Mouse (Mus musculus): ENCODE results near the gene Prm2. TPM values are rescaled to one million over a fixed set of nuclear protein-coding genes. Genes with fewer than 3 reads are reported as not detected.

Prm2 gene
- total and polyA plus RNA-seq, 2 experiments from 2014 or later: not detected

DNA sequence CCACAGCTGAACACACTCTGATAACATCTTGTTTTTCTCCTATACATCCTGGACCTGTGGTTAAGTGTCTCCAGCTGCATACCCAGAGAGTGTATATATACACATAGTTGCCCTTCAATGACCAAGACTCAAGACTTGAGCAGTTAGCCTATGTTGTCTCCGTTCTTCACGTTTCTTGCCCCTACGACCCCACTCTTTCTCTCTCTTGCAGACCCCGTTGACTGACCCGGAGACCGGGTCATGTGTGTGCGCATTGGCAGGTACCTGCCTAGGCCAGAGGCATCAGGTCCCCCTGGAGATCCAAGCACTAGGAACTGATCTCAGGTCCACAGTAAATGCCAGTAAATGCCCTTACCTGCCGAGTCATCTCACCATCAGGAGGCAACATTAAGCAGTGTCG lies 31.3 kb upstream of the Prm2 start:
- H3K27me3 ChIP-seq (ENCODE audit: insufficient read depth, low read length): no peaks in the 10 kb centered on the region
- TF ChIP-seq CTCF (IDR thresholded peaks at IDR 0.05; ENCODE audit: low read depth): no peak
- WGBS: 93% methylated on average over 9 of the region's 9 CpGs
- no peak overlapping the region for H3K27ac ChIP-seq (ENCODE audit: low read depth, low read length)
- ATAC-seq (no peak), DNase-seq (no peak)
- H3K9ac ChIP-seq: no peak overlapping the region
- H3K36me3 ChIP-seq (ENCODE audit: insufficient read depth): no peaks in the 10 kb centered on the region
- no peaks in the 10 kb centered on the region for H3K4me1 ChIP-seq (ENCODE audit: insufficient read depth)
- H3K4me3 ChIP-seq (ENCODE audit: low read depth, low read length): no peak overlapping the region
- H3K4me2 ChIP-seq (ENCODE audit: low read depth): no peak overlapping the region
- no peaks in the 10 kb centered on the region for H3K9me3 ChIP-seq (ENCODE audit: low read length)

DNA sequence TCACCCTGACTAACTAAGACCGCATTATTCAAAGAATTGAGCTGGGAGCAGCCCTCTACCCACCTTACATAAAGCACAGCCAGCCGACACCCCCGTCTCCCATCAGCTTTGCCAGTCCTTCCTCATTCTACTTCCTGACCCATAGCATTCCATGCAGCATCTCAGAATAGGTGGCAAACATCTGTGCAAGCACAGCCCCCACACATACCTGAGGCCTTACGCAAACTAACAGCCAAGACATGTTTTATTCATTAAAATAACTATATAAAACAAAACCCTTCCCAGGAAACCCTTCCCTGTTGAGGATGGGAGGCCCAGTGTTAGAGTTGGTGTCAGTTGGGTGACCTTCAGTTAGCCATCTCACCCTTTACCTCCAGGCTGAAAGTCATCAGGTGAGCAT lies 29.9 kb upstream of the Prm2 start:
- no peaks in the 10 kb centered on the region for H3K4me1 ChIP-seq (ENCODE audit: insufficient read depth)
- H3K4me2 ChIP-seq (ENCODE audit: low read depth): no peak overlapping the region
- 91% methylated on average over 4 of the region's 4 CpGs for WGBS
- TF ChIP-seq CTCF (IDR thresholded peaks at IDR 0.05; ENCODE audit: low read depth): no peak
- no peak overlapping the region for H3K27ac ChIP-seq (ENCODE audit: low read depth, low read length)
- no peaks in the 10 kb centered on the region for H3K9me3 ChIP-seq (ENCODE audit: low read length)
- DNase-seq (no peak), ATAC-seq (no peak)
- no peak overlapping the region for H3K9ac ChIP-seq
- H3K27me3 ChIP-seq (ENCODE audit: insufficient read depth, low read length): no peaks in the 10 kb centered on the region
- H3K36me3 ChIP-seq (ENCODE audit: insufficient read depth): no peaks in the 10 kb centered on the region
- no peak overlapping the region for H3K4me3 ChIP-seq (ENCODE audit: low read depth, low read length)

DNA sequence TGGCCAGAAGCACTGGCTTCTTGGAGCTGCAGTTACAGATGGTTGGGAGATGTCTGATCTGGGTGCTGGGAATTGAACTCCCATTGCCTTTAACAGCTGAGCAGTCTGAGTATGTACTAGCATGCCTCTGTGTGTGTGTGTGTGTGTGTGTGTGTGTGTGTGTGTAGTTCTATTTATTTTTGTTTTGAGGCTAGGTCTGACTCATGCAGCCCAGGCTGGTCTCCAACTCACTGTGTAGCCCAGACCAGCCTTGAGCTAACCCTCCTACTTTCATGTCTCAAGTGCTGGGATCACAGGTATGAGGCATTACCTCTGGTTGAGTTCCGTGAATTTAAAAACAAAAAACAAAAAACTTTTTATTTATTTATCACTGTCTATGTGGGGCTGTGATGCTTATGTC lies 28.6 kb upstream of the Prm2 start:
- DNase-seq (no peak), ATAC-seq (no peak)
- no peaks in the 10 kb centered on the region for H3K27me3 ChIP-seq (ENCODE audit: insufficient read depth, low read length)
- no peak overlapping the region for H3K9ac ChIP-seq
- no peaks in the 10 kb centered on the region for H3K4me1 ChIP-seq (ENCODE audit: insufficient read depth)
- H3K4me3 ChIP-seq (ENCODE audit: low read depth, low read length): no peak overlapping the region
- no peak for TF ChIP-seq CTCF (IDR thresholded peaks at IDR 0.05; ENCODE audit: low read depth)
- H3K27ac ChIP-seq (ENCODE audit: low read depth, low read length): no peak overlapping the region
- WGBS: 95% methylated on average over 1 of the region's 1 CpGs
- H3K9me3 ChIP-seq (ENCODE audit: low read length): no peaks in the 10 kb centered on the region
- no peak overlapping the region for H3K4me2 ChIP-seq (ENCODE audit: low read depth)
- H3K36me3 ChIP-seq (ENCODE audit: insufficient read depth): no peaks in the 10 kb centered on the region

DNA sequence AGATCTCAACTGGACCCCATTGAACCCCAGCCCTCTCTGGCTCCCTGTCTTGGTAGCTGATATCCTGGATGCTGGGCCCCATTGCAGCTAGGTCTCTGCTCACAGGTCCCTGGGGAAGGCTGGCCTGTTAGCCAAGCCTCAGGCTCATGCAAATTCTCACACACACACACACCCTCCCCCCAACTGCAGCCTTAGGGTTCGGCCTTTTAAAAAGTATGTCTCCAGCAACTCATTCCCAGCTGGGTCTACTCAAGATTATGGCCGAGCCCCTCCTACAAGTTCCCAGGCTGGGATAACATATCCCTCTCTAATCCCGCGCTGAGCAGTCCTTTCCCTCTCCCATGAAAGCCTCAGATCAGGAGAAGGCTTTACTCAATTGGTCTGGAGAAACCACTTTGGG lies 25.5 kb upstream of the Prm2 start:
- ATAC-seq (no peak), DNase-seq (no peak)
- no peak overlapping the region for H3K4me2 ChIP-seq (ENCODE audit: low read depth)
- TF ChIP-seq CTCF (IDR thresholded peaks at IDR 0.05; ENCODE audit: low read depth): no peak
- no peaks in the 10 kb centered on the region for H3K36me3 ChIP-seq (ENCODE audit: insufficient read depth)
- WGBS: 82% methylated on average over 4 of the region's 4 CpGs
- H3K27ac ChIP-seq (ENCODE audit: low read depth, low read length): no peak overlapping the region
- H3K27me3 ChIP-seq (ENCODE audit: insufficient read depth, low read length): no peaks in the 10 kb centered on the region
- no peaks in the 10 kb centered on the region for H3K4me1 ChIP-seq (ENCODE audit: insufficient read depth)
- no peaks in the 10 kb centered on the region for H3K9me3 ChIP-seq (ENCODE audit: low read length)
- H3K9ac ChIP-seq: no peak overlapping the region
- no peak overlapping the region for H3K4me3 ChIP-seq (ENCODE audit: low read depth, low read length)

DNA sequence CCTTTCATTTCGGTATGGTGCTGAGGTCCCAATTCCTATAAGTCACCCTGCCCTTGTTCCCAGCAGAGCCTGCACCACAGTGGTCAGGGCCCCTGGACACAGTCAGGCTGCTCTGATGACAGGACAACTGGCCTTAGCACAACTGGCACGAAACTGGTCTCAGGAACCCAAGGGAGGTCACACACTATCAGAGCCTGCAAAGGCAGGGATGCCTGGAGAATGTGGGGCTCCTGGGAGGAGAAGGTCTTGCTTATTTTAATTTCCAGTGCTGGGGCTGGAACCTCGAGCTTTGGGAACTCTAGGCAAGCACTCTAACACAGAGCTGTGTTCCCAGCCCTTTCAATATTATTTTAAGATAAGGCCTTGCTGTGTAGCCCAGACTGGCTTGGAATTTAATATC lies 24.0 kb upstream of the Prm2 start:
- Histone ChIP-seq H3K4me3 (ENCODE audit: low read depth, low read length) (no peak overlapping the region), H3K27ac (ENCODE audit: low read depth, low read length) (no peak overlapping the region), H3K27me3 (ENCODE audit: insufficient read depth, low read length) (no peaks in the 10 kb centered on the region), H3K9me3 (ENCODE audit: low read length) (no peaks in the 10 kb centered on the region), H3K36me3 (ENCODE audit: insufficient read depth) (no peaks in the 10 kb centered on the region), H3K4me1 (ENCODE audit: insufficient read depth) (no peaks in the 10 kb centered on the region), H3K9ac (no peak overlapping the region), H3K4me2 (ENCODE audit: low read depth) (no peak overlapping the region)
- no peak for DNase-seq
- ATAC-seq: no peak
- no peak for TF ChIP-seq CTCF (IDR thresholded peaks at IDR 0.05; ENCODE audit: low read depth)
- WGBS: 85% methylated on average over 3 of the region's 3 CpGs

DNA sequence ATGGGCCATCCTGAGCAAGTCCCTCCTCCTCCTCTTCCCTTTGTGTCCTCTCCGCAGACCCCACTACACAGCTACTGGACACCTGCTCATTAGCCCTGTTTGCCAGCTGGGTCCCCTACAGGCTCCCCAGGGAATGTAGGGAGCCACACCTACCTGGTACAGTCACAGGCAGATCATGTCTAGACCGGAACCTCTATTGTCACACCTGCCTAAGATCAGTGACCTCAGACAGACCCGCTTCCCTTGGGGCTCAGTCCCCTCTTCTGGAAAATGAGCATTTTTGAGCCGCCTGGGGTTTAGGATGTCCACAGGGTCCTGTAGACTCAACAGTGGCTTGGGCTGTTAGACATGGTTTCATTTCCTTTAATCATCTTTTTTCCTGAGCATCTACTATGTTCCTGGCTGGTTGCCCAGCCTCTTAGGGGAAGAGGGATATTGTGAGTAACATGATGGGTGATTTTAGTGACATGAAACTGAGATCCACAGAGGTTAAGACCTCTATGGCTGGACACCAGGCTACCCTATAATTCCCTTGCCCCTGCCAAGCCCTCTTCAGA lies 22.7 kb upstream of the Prm2 start:
- Histone ChIP-seq H3K4me3 (ENCODE audit: low read depth, low read length) (no peak overlapping the region), H3K36me3 (ENCODE audit: insufficient read depth) (no peaks in the 10 kb centered on the region), H3K4me1 (ENCODE audit: insufficient read depth) (no peaks in the 10 kb centered on the region), H3K4me2 (ENCODE audit: low read depth) (no peak overlapping the region), H3K27ac (ENCODE audit: low read depth, low read length) (no peak overlapping the region), H3K9ac (no peak overlapping the region), H3K9me3 (ENCODE audit: low read length) (no peaks in the 10 kb centered on the region), H3K27me3 (ENCODE audit: insufficient read depth, low read length) (no peaks in the 10 kb centered on the region)
- 76% methylated on average over 4 of the region's 4 CpGs for WGBS
- ATAC-seq: no peak
- TF ChIP-seq CTCF (IDR thresholded peaks at IDR 0.05; ENCODE audit: low read depth): no peak
- DNase-seq: no peak

DNA sequence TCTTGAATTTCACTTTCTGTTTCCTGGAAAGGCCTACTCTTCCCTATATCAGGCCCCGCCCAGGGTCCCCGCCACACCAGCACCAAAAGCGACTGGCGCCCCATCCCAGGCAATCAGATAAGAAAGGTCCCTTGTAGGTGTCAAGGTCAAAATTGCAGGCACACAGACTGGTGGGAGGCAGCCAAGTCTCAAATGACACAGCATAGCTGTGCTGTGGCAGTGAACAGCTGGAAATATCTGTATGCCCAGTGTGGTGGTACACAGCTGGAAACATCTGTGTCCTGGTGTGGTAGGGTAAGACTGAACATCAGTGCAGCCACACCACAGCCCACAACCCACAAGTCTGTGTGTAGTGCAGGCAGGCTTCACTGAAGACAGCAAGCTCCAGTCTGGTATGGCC lies 18.9 kb upstream of the Prm2 start:
- Histone ChIP-seq H3K4me3 (ENCODE audit: low read depth, low read length) (no peak overlapping the region), H3K4me2 (ENCODE audit: low read depth) (no peak overlapping the region), H3K9ac (no peak overlapping the region), H3K9me3 (ENCODE audit: low read length) (no peaks in the 10 kb centered on the region), H3K27me3 (ENCODE audit: insufficient read depth, low read length) (no peaks in the 10 kb centered on the region), H3K4me1 (ENCODE audit: insufficient read depth) (no peaks in the 10 kb centered on the region), H3K36me3 (ENCODE audit: insufficient read depth) (no peaks in the 10 kb centered on the region), H3K27ac (ENCODE audit: low read depth, low read length) (no peak overlapping the region)
- 93% methylated on average over 4 of the region's 4 CpGs for WGBS
- TF ChIP-seq CTCF (IDR thresholded peaks at IDR 0.05; ENCODE audit: low read depth): no peak
- ATAC-seq (no peak), DNase-seq (no peak)

DNA sequence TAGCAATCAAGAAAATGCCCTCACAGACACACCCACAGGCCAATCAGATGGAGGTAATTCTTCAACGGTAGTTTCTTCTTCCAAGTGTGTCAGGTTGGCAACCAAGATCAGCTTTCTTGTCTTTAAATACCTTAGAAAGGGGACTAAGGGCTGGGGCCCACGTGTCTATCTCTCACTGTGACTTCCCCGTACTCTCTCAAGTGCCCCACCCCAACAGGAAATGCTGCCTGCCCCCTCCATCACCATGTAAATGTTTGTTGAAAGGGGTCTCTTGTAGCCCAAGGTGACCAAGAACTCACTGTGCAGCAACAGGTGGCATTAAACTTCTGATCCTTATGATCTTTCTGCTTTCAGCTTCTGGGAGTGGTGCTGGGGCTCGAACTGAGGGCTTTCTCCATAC lies 17.8 kb upstream of the Prm2 start:
- H3K36me3 ChIP-seq (ENCODE audit: insufficient read depth): no peaks in the 10 kb centered on the region
- no peaks in the 10 kb centered on the region for H3K9me3 ChIP-seq (ENCODE audit: low read length)
- H3K27ac ChIP-seq (ENCODE audit: low read depth, low read length): no peak overlapping the region
- H3K9ac ChIP-seq: no peak overlapping the region
- DNase-seq: no peak
- WGBS: 74% methylated on average over 4 of the region's 4 CpGs
- no peak overlapping the region for H3K4me2 ChIP-seq (ENCODE audit: low read depth)
- H3K4me3 ChIP-seq (ENCODE audit: low read depth, low read length): no peak overlapping the region
- no peaks in the 10 kb centered on the region for H3K27me3 ChIP-seq (ENCODE audit: insufficient read depth, low read length)
- no peaks in the 10 kb centered on the region for H3K4me1 ChIP-seq (ENCODE audit: insufficient read depth)
- no peak for ATAC-seq
- TF ChIP-seq CTCF (IDR thresholded peaks at IDR 0.05; ENCODE audit: low read depth): no peak

Data from forebrain, postnatal 0 days (tissue).